Mouse (Mus musculus) lung, adult 2 months (tissue): ENCODE measurements around the gene Itga1.

ENCODE experiments used
- CTCF ChIP-seq: fragments of 200-500 bp; IDR thresholded peaks from 2 replicates; pipeline ENCODE4 v1.5.1; 2011; ENCODE audit warnings: mild to moderate bottlenecking, low read length, control low read depth; ENCODE audit not compliant: insufficient read depth
- POLR2A ChIP-seq: fragments of 200-500 bp; IDR thresholded peaks from 2 replicates; pipeline ENCODE4 v1.6.1; 2011; ENCODE audit warnings: low read depth, mild to moderate bottlenecking, control low read depth, low read length, borderline replicate concordance; ENCODE audit errors: extremely low read depth

DNA sequence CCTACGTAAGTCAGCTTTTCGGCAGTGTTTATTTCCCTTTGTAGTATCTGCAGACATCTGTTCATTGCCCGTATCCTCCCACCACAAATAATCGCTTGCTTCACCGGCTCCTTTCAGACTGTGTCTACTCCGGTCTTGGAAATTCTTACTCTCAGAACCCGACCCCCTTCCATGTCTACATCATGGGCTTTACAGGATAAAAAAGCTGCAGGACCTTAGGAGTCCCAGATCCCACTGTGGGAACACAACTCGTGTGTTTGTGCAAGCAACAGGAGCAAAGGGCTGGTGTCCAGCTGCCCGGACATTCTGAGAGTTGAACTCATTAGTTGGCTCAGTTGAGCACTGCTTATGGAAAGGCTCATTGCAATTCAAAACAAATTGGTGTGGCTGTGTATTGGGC lies 47.0 kb downstream of the Itga1 start:
- no peak for TF ChIP-seq POLR2A
- no peak for TF ChIP-seq CTCF
